Mouse (Mus musculus): Measurements from ENCODE around the gene Zbtb17.

Zbtb17 gene

DNA sequence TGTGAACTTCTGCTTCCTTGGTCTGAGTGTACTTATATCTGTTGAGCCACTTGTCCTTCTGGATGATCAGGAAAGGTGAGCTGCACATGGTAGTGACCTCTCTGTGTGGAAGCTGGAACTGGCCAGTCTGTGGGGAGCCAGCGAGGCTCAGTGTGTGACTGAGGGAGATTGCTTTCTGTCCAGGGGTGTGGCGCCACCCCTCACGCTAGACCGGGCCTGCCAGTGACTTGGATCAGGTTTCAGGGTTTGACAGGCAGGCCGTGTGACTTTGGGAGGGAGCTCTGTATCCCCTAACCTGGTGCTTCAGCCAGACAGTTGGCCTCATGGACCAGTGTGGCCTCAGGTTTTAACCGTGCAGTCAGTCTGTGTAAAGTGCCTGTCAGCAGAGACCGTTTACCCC is 13.8 kb downstream of the Zbtb17 start:
- no peak for DNase-seq (ENCODE audit: low read depth)

DNA sequence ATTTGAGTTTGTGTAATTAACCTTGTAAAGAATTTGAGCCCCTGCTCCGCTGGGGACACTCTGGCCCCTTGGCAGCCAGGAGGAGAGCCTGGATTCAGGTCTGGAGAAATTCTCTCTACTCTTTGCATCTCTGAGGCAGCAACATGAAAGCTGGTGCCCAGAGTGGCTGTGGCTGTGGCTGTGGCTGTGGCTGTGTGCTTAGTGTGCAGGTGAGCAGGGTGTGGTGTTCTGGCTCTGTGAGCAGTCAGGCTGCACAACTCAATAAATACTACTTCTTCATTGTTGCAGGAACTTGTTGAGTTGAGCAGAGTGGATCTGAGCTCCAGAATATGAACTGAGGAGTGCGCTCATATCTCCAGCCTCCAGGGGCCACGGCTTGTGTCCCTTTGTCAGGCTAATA is 14.4 kb downstream of the Zbtb17 start:
- no peak for DNase-seq (ENCODE audit: low read depth)

DNA sequence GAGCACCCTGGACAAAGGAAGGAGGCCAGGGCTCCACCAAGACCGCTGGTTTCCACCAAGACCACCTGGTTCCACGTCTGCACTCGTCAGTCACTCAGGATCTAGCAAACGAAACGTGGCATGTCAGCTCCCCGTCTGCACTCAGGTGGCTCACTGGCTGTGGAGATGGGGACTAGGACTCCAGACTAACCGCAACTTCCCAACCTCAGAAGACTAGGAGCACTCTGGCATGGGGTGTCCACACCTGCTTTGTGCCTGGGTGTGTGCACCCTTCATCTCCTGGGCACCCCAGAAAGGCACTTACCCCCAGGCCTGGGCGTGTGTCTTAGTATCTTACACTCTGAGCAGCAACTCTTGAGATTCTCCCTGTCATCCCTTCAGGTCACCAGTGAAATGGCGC is 15.3 kb downstream of the Zbtb17 start:
- no peak for DNase-seq (ENCODE audit: low read depth)

DNA sequence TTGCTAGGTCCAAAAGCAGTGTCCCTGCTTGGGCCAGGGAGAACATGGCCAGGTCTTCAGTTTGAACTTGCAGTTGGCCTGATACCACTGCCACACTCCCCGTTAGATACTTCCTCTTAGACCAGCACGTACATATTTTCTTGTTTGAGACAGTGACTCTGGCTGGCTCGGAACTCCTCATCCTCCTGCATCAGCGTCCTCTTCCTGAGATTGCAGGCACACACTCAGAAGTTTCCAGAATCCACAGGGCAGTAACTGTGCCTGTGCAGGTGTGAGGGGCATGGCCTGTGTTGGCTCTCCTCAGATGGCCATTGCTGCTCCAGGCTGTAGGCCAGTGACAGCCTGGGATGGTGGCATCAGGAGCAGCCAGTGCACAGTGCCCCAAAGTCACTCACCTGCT is 16.0 kb downstream of the Zbtb17 start:
- DNase-seq (ENCODE audit: low read depth) = no peak

DNA sequence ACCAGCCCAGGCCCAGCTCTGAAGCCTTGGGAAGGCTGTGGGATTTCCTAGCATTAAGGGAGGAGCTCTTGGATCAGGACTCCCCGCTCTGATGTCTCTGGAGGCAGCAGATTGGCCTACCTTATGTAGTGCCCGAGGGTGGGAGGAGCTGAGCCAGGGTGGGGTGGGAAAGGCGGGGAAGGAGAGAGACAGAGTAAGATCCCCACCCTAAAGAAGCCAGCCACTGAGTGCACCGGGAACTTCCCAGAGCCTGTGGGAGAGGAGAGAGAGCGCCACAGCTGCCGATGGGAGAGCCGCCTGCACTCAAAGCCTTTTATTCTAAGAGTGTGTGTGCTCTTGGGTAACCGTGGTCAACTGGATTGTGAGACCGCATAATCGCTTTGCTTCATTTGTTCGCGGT is 16.6 kb downstream of the Zbtb17 start:
- no peak for DNase-seq (ENCODE audit: low read depth)

DNA sequence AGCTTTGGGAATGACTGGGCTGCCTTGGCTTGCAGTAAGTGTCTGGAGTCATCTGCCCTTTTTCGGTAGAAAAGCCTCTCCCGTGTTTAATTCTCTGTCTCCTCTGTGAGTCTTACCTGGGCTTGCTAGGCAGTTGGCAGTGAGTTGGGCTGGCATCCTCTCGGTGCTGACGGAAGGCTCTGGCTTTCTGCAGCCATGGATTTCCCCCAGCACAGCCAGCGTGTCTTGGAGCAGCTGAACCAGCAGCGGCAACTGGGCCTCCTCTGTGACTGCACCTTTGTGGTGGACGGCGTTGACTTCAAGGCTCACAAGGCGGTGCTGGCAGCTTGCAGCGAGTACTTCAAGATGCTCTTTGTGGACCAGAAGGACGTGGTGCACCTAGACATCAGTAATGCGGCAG is 17.1 kb downstream of the Zbtb17 start:
- no peak for DNase-seq (ENCODE audit: low read depth)

DNA sequence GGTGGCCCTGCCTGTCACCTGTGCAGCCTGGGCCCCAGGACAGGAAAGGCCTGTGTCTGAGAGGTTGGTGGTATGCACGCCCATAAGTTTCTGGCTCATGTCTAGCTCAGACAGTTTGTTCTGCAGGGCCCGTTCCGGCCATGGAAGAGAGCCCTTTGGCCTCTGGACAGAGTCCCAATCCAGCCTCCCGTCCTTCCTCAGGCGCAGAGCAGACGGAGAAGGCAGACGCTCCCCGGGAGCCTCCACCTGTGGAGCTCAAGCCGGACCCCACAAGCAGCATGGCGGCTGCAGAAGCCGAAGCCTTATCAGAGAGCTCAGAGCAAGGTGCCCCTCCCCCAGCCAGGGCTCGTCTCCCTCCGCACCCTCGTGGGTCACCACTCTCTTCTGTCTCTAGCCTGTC is 19.0 kb downstream of the Zbtb17 start:
- DNase-seq (ENCODE audit: low read depth) = no peak

DNA sequence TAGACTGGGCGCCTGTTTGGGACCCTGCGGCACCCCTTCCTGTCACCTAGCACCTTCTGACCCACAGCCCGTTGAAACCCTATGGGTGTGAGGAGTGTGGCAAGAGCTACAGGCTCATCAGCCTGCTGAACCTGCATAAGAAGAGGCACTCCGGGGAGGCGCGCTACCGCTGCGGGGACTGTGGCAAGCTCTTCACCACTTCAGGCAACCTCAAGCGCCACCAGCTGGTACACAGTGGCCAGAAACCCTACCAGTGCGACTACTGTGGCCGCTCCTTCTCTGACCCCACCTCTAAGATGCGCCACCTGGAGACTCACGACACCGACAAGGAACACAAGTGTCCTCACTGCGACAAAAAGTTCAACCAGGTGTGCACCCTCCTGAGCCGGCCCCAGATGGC is 20.3 kb downstream of the Zbtb17 start:
- DNase-seq (ENCODE audit: low read depth) = no peak

DNA sequence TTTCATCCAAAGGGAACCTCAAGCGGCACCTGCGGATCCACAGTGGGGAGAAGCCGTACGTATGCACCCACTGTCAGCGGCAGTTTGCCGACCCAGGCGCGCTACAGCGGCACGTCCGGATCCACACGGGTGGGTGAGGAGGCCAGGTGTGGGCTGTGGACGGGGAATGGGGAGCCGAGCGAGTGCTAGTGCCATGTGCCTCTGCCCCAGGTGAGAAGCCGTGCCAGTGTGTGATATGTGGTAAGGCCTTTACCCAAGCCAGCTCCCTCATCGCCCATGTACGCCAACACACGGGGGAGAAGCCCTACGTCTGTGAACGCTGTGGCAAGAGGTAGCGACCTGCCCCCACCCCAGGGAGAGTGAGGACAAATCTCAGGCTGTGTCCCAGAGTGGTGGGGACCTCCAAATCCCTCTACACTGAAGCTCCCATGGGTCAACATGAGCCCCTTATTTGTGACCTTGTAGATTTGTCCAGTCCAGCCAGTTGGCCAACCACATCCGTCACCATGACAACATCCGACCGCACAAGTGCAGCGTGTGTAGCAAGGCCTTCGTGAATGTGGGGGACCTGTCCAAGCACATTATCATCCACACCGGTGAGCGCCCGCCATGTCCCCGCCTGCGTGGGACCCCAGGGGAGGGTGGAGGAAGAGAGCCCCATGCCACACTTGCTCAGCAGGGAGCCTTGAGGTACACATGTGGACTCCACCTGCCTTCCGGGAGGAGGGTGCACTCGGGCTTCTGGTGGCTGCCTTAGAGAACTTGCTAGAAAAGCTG is 21.2 kb downstream of the Zbtb17 start:
- no peak for DNase-seq (ENCODE audit: low read depth)

DNA sequence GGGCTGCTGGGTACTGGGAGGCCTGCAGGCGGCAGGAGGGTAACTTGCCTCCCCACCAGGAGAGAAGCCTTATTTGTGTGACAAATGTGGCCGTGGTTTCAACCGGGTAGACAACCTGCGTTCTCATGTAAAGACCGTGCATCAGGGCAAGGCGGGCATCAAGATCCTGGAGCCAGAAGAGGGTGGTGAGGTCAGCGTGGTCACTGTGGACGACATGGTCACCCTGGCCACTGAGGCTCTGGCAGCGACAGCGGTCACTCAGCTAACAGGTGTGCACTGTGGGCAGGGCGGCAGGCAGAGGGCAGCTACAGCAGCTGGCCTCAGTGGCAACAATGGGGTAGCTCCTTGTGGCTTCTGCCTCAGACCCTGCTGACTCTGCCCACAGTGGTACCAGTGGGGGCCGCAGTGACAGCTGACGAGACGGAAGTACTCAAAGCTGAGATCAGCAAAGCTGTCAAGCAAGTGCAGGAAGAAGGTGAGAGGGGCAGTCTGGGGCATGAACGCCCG is 21.9 kb downstream of the Zbtb17 start:
- DNase-seq (ENCODE audit: low read depth) = no peak

DNA sequence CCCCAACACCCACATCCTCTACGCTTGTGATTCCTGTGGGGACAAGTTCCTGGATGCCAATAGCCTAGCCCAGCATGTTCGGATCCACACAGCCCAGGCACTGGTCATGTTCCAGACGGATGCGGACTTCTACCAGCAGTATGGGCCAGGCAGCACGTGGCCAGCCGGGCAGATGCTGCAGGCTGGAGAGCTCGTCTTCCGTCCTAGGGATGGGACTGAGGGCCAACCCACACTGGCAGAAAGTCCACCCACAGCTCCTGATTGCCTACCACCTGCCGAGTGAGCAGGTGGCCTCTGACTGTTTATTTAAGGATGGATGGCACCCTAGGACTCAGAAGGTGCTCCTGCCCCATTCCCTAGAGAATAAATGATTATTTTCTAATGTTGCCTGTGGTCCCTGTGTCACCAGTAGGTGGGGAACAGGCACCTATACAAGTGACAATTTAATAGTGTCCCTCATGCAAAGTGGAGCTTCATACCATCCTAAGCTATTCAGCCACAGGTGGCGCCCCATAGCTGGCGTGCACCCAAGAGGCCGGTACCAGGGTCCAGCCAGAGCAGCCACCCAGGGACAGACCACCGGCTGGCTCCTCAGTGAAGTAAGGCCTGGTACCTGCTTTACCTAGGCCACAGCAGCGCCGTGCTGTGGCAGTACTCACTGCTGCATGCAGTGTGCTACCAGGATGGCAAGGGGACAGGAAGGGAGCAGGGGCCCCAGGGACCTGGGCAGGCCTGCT is 22.6 kb downstream of the Zbtb17 start:
- DNase-seq (ENCODE audit: low read depth) = no peak

DNA sequence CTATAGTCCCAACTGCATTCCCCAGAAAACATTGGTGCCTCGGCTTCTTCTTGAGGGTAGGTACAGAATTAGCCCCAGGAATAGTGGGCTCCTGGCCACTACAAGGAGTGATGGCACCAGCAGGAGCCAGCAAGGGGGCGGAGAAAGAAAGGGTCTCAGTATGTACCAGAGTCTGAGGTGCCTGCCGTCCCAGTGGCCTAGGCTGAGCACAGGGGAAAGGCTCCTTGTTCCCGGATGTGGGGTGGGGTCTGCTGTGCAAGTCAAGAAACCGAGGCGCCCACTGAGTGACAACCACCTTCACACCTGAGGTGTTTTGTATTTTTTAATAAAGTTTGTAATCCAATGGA is 23.1 kb downstream of the Zbtb17 start:
- no peak for DNase-seq (ENCODE audit: low read depth)

DNA sequence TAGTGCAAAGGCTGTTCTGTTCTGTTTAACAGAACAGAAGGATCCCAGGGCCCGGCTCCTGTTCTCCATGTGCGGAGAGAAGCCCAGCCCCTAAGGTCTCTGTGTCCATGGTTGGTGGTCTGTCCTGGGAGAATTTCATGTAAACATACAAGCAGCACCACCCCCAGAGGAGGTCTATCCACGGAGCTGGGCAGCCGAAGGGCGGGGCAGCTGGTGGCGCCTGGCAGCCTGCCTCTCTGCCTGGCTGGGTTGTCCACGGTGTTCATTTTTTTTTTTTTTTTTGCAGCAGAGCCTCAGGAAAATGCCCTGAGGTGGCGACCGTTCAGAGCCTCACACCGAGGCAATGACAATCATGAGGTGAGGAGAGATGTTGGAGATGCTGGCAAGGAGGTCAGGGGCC is 24.1 kb downstream of the Zbtb17 start:
- no peak for DNase-seq (ENCODE audit: low read depth)

DNA sequence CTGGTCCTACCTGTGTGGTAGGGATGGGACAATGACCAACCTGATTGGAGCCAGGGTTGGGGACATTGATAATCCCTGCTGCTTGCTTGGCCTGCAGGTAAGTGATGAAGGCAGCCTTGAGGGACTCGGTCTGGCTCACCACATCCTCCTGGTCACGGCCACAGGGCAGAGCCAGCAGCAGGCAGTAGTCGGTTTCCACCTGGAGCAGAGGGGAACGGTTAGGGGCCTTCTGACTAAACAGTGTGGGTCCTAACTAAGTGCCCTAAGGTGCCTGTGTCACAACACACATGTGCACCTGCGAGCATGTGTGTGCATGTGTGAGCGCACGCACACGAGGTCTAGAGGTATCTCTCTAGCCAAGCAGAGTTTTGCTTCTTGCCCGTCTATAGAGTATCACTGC is 24.9 kb downstream of the Zbtb17 start:
- no peak for DNase-seq (ENCODE audit: low read depth)

DNA sequence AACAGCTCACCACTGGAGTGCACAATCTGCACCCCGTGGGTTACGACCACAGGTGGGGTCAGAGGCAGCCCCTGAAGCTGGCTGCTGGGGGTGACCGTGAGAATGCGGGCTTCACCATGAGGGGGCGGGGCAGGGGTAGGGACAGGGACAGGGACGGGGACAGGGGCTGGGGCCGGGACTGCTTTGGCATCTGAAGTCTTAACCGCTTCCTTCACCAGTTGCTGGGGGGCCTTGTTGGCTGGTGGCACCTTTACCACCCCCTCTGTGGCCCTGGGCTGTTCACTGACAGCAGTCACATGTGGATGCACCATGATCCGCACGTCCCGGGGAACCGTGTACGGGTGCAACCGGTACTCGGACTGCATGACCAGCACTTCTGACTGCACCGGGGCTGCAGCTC is 27.0 kb downstream of the Zbtb17 start:
- DNase-seq (ENCODE audit: low read depth) = no peak

DNA sequence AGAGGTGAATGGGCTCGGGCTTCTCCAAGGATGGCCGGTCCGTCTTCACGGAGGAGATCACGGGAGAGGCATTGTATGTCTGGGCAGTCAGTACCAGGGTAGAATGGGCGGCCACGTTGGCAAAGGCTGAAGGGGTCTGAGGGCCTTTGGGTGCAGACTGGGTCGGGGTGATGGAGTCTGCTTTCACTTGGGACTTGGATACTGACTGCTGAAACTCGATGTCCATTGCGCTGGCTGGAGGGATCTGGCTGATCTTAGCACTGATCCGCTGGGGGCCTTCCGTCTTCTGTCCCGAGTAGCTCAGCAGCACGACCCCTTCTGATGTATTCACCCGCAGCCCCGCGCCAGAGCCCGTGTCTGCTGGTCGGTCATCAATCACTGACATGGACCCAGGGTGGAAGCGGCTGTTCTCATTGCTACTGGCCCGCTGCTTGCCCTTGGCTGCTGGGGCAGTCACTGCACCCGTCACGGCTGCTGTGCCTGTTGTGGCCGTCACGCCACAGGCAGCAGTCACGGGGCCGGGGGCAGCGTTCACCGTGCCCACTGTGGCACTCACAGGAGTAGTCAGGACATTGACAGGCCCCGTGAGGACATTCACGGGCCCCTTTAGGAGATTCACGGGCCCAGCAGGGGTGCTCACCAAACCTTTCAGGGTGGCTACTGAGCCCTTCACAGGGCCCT is 28.3 kb downstream of the Zbtb17 start:
- no peak for DNase-seq (ENCODE audit: low read depth)

DNA sequence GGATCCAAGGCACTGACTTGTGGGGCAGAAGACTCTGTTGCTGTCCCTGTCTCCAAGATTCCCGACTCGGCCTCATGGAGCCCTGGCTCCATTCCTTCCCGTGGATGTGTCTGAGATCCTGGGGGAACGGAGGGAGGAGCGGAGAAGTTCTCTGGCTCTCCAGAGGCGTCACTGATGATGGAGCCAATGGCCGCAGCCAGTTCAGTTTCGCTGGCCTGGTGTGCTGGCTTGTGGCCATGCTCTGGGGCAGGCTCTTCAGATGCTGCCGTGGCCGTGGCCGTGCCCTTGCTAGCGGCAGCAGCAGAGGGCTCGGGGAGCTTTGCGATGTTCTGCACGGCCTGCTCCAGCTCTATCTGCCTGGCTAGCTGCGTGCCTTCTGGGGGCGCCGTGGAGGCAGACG is 30.0 kb downstream of the Zbtb17 start:
- no peak for DNase-seq (ENCODE audit: low read depth)

DNA sequence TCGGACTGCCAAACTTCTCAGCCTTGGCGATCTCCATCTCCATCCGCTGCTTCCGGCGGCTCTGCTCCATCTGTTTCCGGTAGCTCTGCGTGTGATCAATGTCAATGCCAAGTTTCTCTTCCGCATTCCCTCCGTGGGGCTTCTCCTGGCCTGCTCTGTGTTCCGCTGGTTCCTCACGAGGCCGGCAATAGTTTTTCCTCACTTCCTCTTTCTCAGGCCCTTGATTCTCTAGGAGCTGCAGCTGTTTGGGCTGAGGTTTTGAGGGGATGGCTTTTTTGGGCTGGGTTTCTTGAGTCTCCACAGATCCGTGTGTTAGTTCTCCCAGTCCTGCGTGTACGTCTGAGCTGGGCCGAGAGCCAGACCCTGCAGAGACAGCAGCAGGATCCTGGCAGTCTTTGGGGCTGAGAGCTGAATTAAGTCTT is 33.2 kb downstream of the Zbtb17 start:
- no peak for DNase-seq (ENCODE audit: low read depth)

DNA sequence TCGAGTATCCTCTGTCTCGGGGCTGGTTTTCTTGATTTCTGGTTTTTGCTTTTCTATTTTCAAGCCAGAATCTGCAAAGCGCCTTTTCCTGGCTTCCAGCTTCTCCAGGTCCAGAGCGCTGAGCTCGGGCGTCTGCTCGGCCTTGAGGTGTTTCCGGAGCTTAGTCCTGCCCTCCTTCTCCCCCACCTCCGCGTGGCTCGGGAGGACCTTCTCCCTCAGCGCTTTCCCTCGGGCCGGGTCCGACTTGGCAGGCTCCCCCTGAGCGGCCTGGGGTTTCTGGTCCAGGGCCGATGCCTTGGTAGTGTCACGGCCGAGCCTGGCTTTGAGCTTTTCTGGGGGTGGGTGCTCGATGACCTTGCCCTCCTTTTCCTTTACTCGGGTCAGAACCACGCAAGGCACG is 33.8 kb downstream of the Zbtb17 start:
- no peak for DNase-seq (ENCODE audit: low read depth)

DNA sequence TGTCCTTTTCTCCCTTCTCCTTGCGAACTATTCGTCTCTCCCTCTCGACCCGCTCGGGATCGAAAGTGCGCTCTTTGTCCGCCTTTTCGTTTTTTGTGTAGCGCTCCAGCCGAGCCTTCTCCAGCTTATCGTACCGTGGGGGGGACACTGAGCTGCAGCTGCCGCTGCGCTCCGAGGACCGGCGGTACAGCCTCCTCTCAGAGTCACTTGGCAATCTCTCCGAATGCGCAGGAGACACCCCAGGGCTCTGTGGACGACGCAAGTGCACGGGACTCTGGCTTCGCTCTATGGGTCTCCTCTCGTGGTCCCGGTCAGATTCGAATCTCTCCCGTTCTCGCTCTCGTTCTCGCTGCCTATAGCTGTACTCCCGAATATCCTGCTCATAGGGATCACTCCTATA is 34.3 kb downstream of the Zbtb17 start:
- no peak for DNase-seq (ENCODE audit: low read depth)

DNA sequence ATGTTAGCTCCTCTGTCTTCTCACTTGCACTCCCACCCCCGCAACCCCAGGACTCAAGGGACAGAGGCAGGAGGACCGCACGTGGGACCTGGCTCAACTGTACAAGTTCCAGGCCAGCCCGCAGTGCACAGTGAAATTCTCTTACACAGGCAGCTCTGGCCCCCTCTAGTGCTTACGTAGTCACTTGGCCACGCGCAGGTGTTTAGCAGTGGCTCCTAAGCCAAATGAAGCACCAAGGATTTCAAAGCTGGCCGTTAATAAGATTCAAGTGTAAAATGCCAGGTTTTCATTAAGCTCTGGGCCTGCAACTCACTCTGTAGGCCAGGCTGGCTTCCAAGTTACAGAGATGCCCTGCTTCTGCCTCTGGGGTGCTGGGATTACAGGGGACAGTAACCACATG is 35.0 kb downstream of the Zbtb17 start:
- no peak for DNase-seq (ENCODE audit: low read depth)

DNA sequence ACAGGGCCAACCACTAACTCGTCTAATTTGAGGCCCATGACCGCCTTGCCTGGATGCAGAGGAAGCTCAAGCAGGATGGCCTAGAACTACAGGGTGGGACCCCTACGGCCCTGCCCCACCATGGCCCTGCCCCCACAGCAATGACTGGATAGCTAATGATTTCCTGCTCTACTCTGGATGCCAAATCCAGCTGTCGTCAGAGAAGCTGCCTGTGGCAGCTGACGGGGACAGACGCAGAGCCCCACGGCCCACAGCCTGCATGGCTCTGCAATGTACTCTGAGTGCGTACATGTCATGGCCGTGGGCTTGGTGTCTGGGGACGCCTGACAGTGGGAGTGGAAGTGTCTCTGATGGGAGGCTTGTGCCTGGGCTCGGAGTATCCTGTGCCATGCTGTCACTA is 39.6 kb downstream of the Zbtb17 start:
- DNase-seq (ENCODE audit: low read depth) = no peak

DNA sequence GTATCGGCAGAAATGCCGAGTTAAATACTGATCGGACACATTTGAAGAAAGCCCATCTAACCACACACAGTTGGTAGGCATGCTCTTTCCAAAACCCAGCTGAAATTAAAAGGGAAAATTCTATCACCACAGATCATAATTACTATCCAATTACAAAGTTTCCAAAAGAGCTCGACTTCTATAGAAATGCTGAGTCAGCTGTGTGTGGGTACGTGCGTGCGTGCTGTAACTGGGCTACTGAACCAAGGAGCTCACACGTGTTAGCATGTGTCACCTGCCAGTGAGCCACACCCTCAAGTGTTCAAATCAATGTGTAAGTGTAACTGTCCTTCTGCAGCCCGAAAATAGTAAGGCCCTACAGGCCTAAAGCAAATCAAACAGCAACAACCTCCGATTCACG is 43.1 kb downstream of the Zbtb17 start:
- no peak for DNase-seq (ENCODE audit: low read depth)

All from fibroblast of lung, adult 2 months (primary cell).